Mouse (Mus musculus) MEL (cell line): ENCODE measurements around the gene Rangap1. TPM values are rescaled to one million over a fixed set of nuclear protein-coding genes. Genes with fewer than 3 reads are reported as not detected.
"Not testable (repeated sequence)": the region's sequence is repeated elsewhere in the genome, so short reads cannot be mapped to it uniquely, and the experiment has no call there.

Experiments
- DNase-seq: peaks from one replicate; pipeline ENCODE4 v3.0.0; 2011; ENCODE audit warnings: low read depth, low spot score
- H3K27ac ChIP-seq: 2 replicates; pipeline ENCODE4 v1.5.1; 2012; ENCODE audit warnings: low read depth, mild to moderate bottlenecking, control low read depth, low read length, moderate library complexity; ENCODE audit not compliant: control insufficient read depth
- H3K27me3 ChIP-seq, 2 experiments: fragments of 150-350 bp in 1 of 2; sonication (generic) in 1 of 2; 2 replicates each; pipeline ENCODE4 v1.6.1; 2012; ENCODE audit warnings: low read length in 2 of 2, mild to moderate bottlenecking in 2 of 2, improper control_type of control experiment in 1 of 2, moderate library complexity in 1 of 2; ENCODE audit not compliant: insufficient read depth in 2 of 2, control insufficient read depth in 1 of 2
- H3K36me3 ChIP-seq, 2 experiments: 2 replicates each; pipeline ENCODE4 v1.6.1; 2012 to 2014; ENCODE audit warnings: low read length in 2 of 2, improper control_type of control experiment in 1 of 2, inconsistent platforms in 1 of 2, mild to moderate bottlenecking in 1 of 2; ENCODE audit not compliant: insufficient read depth in 2 of 2, control insufficient read depth in 1 of 2
- H3K4me1 ChIP-seq, 2 experiments: fragments of 150-350 bp in 1 of 2; sonication (generic) in 1 of 2; 2 replicates each; pipeline ENCODE4 v1.6.1; 2012; ENCODE audit warnings: low read length in 2 of 2, improper control_type of control experiment in 1 of 2, mild to moderate bottlenecking in 1 of 2; ENCODE audit not compliant: insufficient read depth in 2 of 2, control insufficient read depth in 1 of 2
- H3K4me3 ChIP-seq, 2 experiments: fragments of 150-350 bp in 1 of 2; sonication (generic) in 1 of 2; 2 replicates each; pipeline ENCODE4 v1.5.1; 2012; ENCODE audit warnings: low read depth in 2 of 2, low read length in 2 of 2, mild to moderate bottlenecking in 2 of 2, moderate library complexity in 2 of 2, control low read depth in 1 of 2, improper control_type of control experiment in 1 of 2; ENCODE audit not compliant: control insufficient read depth in 1 of 2, insufficient read depth in 1 of 2
- H3K79me2 ChIP-seq: 2 replicates; pipeline ENCODE4 v1.6.1; 2012; ENCODE audit warnings: mild to moderate bottlenecking, low read length, moderate library complexity; ENCODE audit not compliant: control insufficient read depth, poor library complexity, insufficient read depth
- H3K9ac ChIP-seq: 2 replicates; pipeline ENCODE4 v1.6.1; 2012; ENCODE audit warnings: low read depth, mild to moderate bottlenecking, control low read depth, low read length, moderate library complexity; ENCODE audit not compliant: control insufficient read depth, poor library complexity, severe bottlenecking
- H3K9me3 ChIP-seq: fragments of 150-350 bp; sonication (generic); replicated peaks from 2 replicates; pipeline ENCODE4 v1.6.1; 2012; ENCODE audit warnings: mild to moderate bottlenecking, low read length, improper control_type of control experiment, moderate library complexity; ENCODE audit not compliant: insufficient read depth
- CTCF ChIP-seq, 3 experiments: IDR thresholded peaks in 2 of 3; conservative IDR thresholded peaks in 1 of 3; 2 replicates each; pipeline ENCODE4 v1.5.1; 2011 to 2012; ENCODE audit warnings: low read length in 3 of 3, low read depth in 2 of 3, mild to moderate bottlenecking in 2 of 3, improper control_type of control experiment in 1 of 3, inconsistent platforms in 1 of 3, mixed read lengths in 1 of 3, moderate library complexity in 1 of 3; ENCODE audit not compliant: control insufficient read depth in 1 of 3, insufficient read depth in 1 of 3, poor library complexity in 1 of 3, severe bottlenecking in 1 of 3
- ETS1 ChIP-seq: IDR thresholded peaks from 2 replicates; pipeline ENCODE4 v1.6.1; 2012; ENCODE audit warnings: low read depth, mild to moderate bottlenecking, inconsistent platforms, low read length, improper control_type of control experiment, moderate library complexity
- GABPA ChIP-seq: IDR thresholded peaks from 2 replicates; pipeline ENCODE4 v1.6.1; 2012; ENCODE audit warnings: low read depth, mild to moderate bottlenecking, inconsistent platforms, low read length, improper control_type of control experiment, moderate library complexity
- GATA1 ChIP-seq: IDR thresholded peaks from 2 replicates; pipeline ENCODE4 v1.6.1; 2011; ENCODE audit warnings: low read depth, low read length, improper control_type of control experiment
- HCFC1 ChIP-seq: IDR thresholded peaks from 2 replicates; pipeline ENCODE4 v1.6.1; 2012; ENCODE audit warnings: low read depth, mild to moderate bottlenecking, inconsistent platforms, low read length, improper control_type of control experiment, moderate library complexity
- MAX ChIP-seq: IDR thresholded peaks from 2 replicates; pipeline ENCODE4 v1.6.1; 2011; ENCODE audit warnings: low read length, improper control_type of control experiment
- MYC ChIP-seq: IDR thresholded peaks from 2 replicates; pipeline ENCODE4 v1.6.1; 2011; ENCODE audit warnings: low read depth, mild to moderate bottlenecking, low read length, improper control_type of control experiment, moderate library complexity
- POLR2A ChIP-seq, 2 experiments: IDR thresholded peaks; 2 replicates each; pipeline ENCODE4 v1.6.1; 2011 to 2012; ENCODE audit warnings: low read length in 2 of 2, mild to moderate bottlenecking in 2 of 2, control low read depth in 1 of 2, improper control_type of control experiment in 1 of 2, low read depth in 1 of 2, moderate library complexity in 1 of 2; ENCODE audit not compliant: control insufficient read depth in 1 of 2, insufficient read depth in 1 of 2, poor library complexity in 1 of 2
- POLR2AphosphoS2 ChIP-seq: IDR thresholded peaks from 2 replicates; pipeline ENCODE4 v1.6.1; 2011; ENCODE audit warnings: low read length, improper control_type of control experiment
- RAD21 ChIP-seq: IDR thresholded peaks from 2 replicates; pipeline ENCODE4 v1.6.1; 2011; ENCODE audit warnings: mild to moderate bottlenecking, low read depth, low read length, improper control_type of control experiment
- SMC3 ChIP-seq: IDR thresholded peaks from 2 replicates; pipeline ENCODE4 v1.6.1; 2011; ENCODE audit warnings: low read depth, low read length, improper control_type of control experiment
- TBP ChIP-seq: IDR thresholded peaks from 2 replicates; pipeline ENCODE4 v1.8.0; 2011; ENCODE audit warnings: low read depth, low read length, improper control_type of control experiment
- USF1 ChIP-seq: IDR thresholded peaks from 2 replicates; pipeline ENCODE4 v1.6.1; 2014; ENCODE audit warnings: low read depth, mild to moderate bottlenecking, inconsistent platforms, low read length, improper control_type of control experiment, moderate library complexity
- USF2 ChIP-seq, 2 experiments: IDR thresholded peaks; 2 replicates each; pipeline ENCODE4 v1.6.1; 2011 to 2012; ENCODE audit warnings: improper control_type of control experiment in 2 of 2, low read length in 2 of 2, borderline replicate concordance in 1 of 2, inconsistent platforms in 1 of 2, low read depth in 1 of 2, mild to moderate bottlenecking in 1 of 2; ENCODE audit not compliant: insufficient read depth in 1 of 2
- ZMIZ1 ChIP-seq: IDR thresholded peaks from 2 replicates; pipeline ENCODE4 v1.6.1; 2012; ENCODE audit warnings: low read depth, mild to moderate bottlenecking, inconsistent platforms, low read length, improper control_type of control experiment, moderate library complexity
- ZNF384 ChIP-seq: IDR thresholded peaks from 2 replicates; pipeline ENCODE4 v1.6.1; 2012; ENCODE audit warnings: low read depth, mild to moderate bottlenecking, inconsistent platforms, low read length, improper control_type of control experiment
- polyA plus RNA-seq, 2 experiments: library from polyadenylated mRNA; stranded (reverse) in 1 of 2; unstranded in 1 of 2; fragments of >175 nt in 1 of 2; fragments of >200 nt in 1 of 2; gene quantifications; 2 replicates each; pipeline versions ENCODE4 v1.2.1 to v1.2.4; 2012; ENCODE audit warnings: low replicate concordance in 2 of 2, low read depth in 1 of 2; ENCODE audit not compliant: insufficient read length in 2 of 2, insufficient read depth in 1 of 2, missing spikeins in 1 of 2
- total RNA-seq: library from RNA; depleted of rRNA; stranded (reverse); fragments of 300-350 nt; gene quantifications from 2 replicates; pipeline ENCODE4 v1.2.3, GENCODE M21; 2012

Gene Rangap1
- total and polyA plus RNA-seq, 3 experiments = 191 to 281 TPM; not detected in 1

- H3K36me3 ChIP-seq = peaks cover 8 to 9% of the 10 kb centered on the region in 2 experiments; a peak in 3 of 4 replicates
- peaks cover 2 to 11% of the 10 kb centered on the region in 2 experiments; a peak in 2 of 4 replicates for H3K4me1 ChIP-seq
- no peaks in the 10 kb centered on the region for H3K9me3 ChIP-seq
- TF ChIP-seq GATA1 (no peak), POLR2AphosphoS2 (peak; percentile 73), USF2 (IDR thresholded peaks at IDR 0.05; ENCODE audit: borderline replicate concordance in 1 of 2, insufficient read depth in 1 of 2, low read depth in 1 of 2, low read length in 2 of 2) (no peak), HCFC1 (0 out of 2 replicates have a peak, but pooled peaks have one; percentile 12), USF1 (no peak), GABPA (no peak), POLR2A (IDR thresholded peaks at IDR 0.05; ENCODE audit: control insufficient read depth in 1 of 2, insufficient read depth in 1 of 2, low read depth in 1 of 2, low read length in 2 of 2, poor library complexity in 1 of 2) (0 out of 4 replicates have a peak, but pooled peaks of 1 of the 2 experiments have one; percentile 17)
- H3K79me2 ChIP-seq = no peaks in the 10 kb centered on the region
- H3K27me3 ChIP-seq = no peaks in the 10 kb centered on the region
- no peak for DNase-seq
- H3K4me3 ChIP-seq = no peak overlapping the region
- H3K27ac ChIP-seq = no peak overlapping the region
- H3K9ac ChIP-seq = no peak overlapping the region
These were observed 42.8 kb downstream of the Rangap1 start for GRCm38 (mm10) chr15:81702306-81703093.

GRCm38 (mm10) chr15:81701350-81701749 is 44.0 kb downstream of the Rangap1 start:
- H3K36me3 ChIP-seq, H3K9me3 ChIP-seq, H3K27ac ChIP-seq, H3K79me2 ChIP-seq, H3K9ac ChIP-seq, H3K27me3 ChIP-seq, H3K4me3 ChIP-seq: not testable (repeated sequence)
- H3K4me1 ChIP-seq = peaks cover 2 to 11% of the 10 kb centered on the region in 2 experiments; a peak in 2 of 4 replicates
- peak; percentile 45 for DNase-seq
- peak in 1 of 3 experiments; percentile 41; a peak in 2 of 6 replicates for TF ChIP-seq CTCF (IDR thresholded peaks at IDR 0.05 in 2 of 3, conservative IDR thresholded peaks at IDR 0.05 in 1 of 3; ENCODE audit: control insufficient read depth in 1 of 3, insufficient read depth in 1 of 3, low read depth in 2 of 3, low read length in 3 of 3, poor library complexity in 1 of 3, severe bottlenecking in 1 of 3)
- TF ChIP-seq SMC3 = 0 out of 2 replicates have a peak, but pooled peaks have one; percentile 5
- TF ChIP-seq RAD21 = peak; percentile 6
- TF ChIP-seq MYC = peak; percentile 48; the same call in 1 of the 2 replicates

- Histone ChIP-seq H3K4me3 (no peak overlapping the region), H3K27ac (peak overlapping the region; percentile 50), H3K9me3 (no peaks in the 10 kb centered on the region)
These were observed 44.7 kb downstream of the Rangap1 start for GRCm38 (mm10) chr15:81700601-81701000.

More at GRCm38 (mm10) chr15:81700601-81701000, 44.7 kb downstream of the Rangap1 start:
- 0 out of 2 replicates have a peak overlapping the region, but pooled peaks have one; percentile 3 for H3K9ac ChIP-seq
- DNase-seq = peak; percentile 32
- H3K36me3 ChIP-seq = peaks cover 4 to 8% of the 10 kb centered on the region in 2 experiments; a peak in 3 of 4 replicates
- TF ChIP-seq USF1 (peak; percentile 75), ETS1 (no peak), ZMIZ1 (no peak), TBP (no peak), ZNF384 (no peak), MAX (no peak), USF2 (IDR thresholded peaks at IDR 0.05; ENCODE audit: borderline replicate concordance in 1 of 2, insufficient read depth in 1 of 2, low read depth in 1 of 2, low read length in 2 of 2) (no peak)
- peaks cover 2 to 11% of the 10 kb centered on the region in 2 experiments; a peak in 2 of 4 replicates for H3K4me1 ChIP-seq
- no peaks in the 10 kb centered on the region for H3K27me3 ChIP-seq
- H3K79me2 ChIP-seq = no peaks in the 10 kb centered on the region
